Mouse (Mus musculus): ENCODE measurements at regions not wholly inside any gene's neighbourhood (a gene's known extent, or its start where the extent isn't known, plus 50 kb on each side); places are given as distances from the start of the nearest gene placed in this dataset.

DNA sequence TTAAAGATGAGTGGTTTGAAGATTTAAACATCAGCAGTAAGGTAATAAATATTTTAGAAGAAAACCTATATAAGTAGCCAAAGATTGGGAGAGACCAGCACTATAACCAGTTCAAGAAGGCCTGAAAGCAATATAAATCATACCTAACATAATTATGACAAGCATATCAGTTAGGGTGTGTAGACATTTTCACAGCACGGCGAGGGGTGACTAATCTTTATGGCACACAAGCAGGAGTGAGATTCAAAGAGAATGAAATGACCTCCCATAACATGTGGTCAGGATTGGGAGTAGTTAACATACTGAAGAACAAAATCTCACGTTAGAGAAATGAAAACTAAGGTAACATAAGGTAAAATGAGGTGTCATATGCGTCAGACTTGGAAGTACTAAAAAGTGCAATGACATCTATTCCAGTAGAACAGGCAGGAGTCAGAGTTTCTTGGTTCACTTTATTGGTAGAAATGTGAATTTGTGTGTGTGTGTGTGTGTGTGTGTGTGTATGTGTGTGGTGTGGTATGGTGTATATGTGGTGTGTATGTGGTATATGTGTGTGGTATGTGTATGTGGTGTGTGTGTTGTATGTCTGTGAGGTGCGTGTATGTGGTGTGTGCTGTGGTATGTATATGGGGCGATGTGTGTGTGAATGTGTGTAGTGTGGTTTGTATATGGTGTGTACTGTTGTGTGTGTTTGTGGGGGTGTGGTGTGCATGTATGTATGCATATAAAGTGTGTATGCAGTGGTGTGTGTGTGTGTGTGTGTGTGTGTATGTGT is 262.0 kb upstream of the Slc30a5 start:
- TF ChIP-seq CTCF (IDR thresholded peaks at IDR 0.05; ENCODE audit: low read depth, low read length) (no peak), POLR2A (IDR thresholded peaks at IDR 0.05; ENCODE audit: insufficient read depth, low read length) (no peak)

All from ES-Bruce4 (cell line).